Mouse (Mus musculus) embryonic fibroblast, embryonic 13.5 days (primary cell): ENCODE measurements around the gene Fstl4. TPM values are rescaled to one million over a fixed set of nuclear protein-coding genes. Genes with fewer than 3 reads are reported as not detected.
"Not testable (repeated sequence)": the region's sequence is repeated elsewhere in the genome, so short reads cannot be mapped to it uniquely, and the experiment has no call there.

Source experiments
- H3K27ac ChIP-seq: 2 replicates; pipeline ENCODE4 v1.5.1; 2012; ENCODE audit warnings: low read length, control low read depth, inconsistent platforms; ENCODE audit not compliant: insufficient read depth
- H3K4me1 ChIP-seq: 2 replicates; pipeline ENCODE4 v1.6.1; 2011; ENCODE audit warnings: low read length; ENCODE audit not compliant: control insufficient read depth, insufficient read depth
- H3K4me3 ChIP-seq: 2 replicates; pipeline ENCODE4 v1.5.1; 2011; ENCODE audit warnings: mild to moderate bottlenecking, control low read depth, low read length; ENCODE audit not compliant: insufficient read depth
- CTCF ChIP-seq: IDR thresholded peaks from 2 replicates; pipeline ENCODE4 v1.5.1; 2011; ENCODE audit warnings: mild to moderate bottlenecking, control low read depth, low read length, moderate library complexity, borderline replicate concordance; ENCODE audit not compliant: insufficient read depth
- POLR2A ChIP-seq: IDR thresholded peaks from 2 replicates; pipeline ENCODE4 v1.6.1; 2011; ENCODE audit warnings: low read depth, mild to moderate bottlenecking, control low read depth, low read length, moderate library complexity
- polyA plus RNA-seq: library from polyadenylated mRNA; stranded (reverse); fragments of >200 nt; gene quantifications from 2 replicates; pipeline ENCODE4 v1.2.4, GENCODE M21; 2011; ENCODE audit warnings: low read depth; ENCODE audit not compliant: missing spikeins, insufficient read length

The Fstl4 gene
- polyA plus RNA-seq, 1 experiment = 0.74 TPM

- TF ChIP-seq POLR2A (no peak), CTCF (no peak)
- no peaks in the 10 kb centered on the region for H3K4me1 ChIP-seq
- H3K27ac ChIP-seq = no peak overlapping the region
- H3K4me3 ChIP-seq = no peak overlapping the region
Measured at GRCm38 (mm10) chr11:53182177-53182852, 417.9 kb downstream of the Fstl4 start.

DNA sequence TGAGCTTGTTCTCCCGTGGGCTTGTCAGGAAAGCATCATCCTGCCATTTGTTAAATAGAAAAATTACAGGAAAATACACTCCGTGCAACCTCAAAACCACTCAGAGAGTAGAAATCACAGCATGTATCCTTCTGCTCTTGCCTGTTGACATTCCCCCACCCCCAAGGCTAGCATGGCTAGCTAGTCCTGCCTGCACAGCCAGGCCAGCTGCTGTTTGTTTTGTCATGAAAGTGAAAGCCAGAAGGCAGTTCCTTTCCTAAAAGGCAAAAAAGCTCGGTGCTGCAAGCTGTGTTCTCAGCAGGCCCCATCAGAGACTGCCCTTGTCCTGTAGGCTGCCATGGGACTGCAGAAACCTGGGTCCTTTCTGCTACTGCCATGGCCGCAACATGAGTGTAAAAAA, 418.4 kb downstream of the Fstl4 start:
- no peak for TF ChIP-seq POLR2A
- TF ChIP-seq CTCF = no peak
- Histone ChIP-seq H3K4me3 (no peak overlapping the region), H3K4me1 (no peaks in the 10 kb centered on the region), H3K27ac (no peak overlapping the region)

DNA sequence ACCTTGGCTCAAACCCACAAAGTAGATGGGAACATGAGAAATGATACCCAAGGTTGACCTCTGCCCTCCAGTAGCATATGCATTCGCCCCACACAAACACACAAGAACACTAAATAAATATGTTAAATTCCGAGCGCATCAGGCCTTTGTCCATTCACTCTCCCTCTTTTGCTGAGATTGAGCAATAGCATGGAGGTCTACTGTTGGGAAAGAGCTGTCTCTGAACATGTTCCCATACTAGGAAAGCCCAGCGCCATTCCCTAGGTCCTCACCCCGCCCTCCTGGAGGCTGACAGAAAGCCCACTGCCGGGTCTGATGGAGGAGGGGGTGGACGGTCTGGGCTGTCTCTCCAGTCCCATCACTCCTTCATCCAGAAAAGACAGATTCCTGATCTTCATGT, 419.6 kb downstream of the Fstl4 start:
- H3K27ac ChIP-seq = no peak overlapping the region
- H3K4me3 ChIP-seq = no peak overlapping the region
- H3K4me1 ChIP-seq = no peaks in the 10 kb centered on the region
- TF ChIP-seq POLR2A (no peak), CTCF (no peak)

DNA sequence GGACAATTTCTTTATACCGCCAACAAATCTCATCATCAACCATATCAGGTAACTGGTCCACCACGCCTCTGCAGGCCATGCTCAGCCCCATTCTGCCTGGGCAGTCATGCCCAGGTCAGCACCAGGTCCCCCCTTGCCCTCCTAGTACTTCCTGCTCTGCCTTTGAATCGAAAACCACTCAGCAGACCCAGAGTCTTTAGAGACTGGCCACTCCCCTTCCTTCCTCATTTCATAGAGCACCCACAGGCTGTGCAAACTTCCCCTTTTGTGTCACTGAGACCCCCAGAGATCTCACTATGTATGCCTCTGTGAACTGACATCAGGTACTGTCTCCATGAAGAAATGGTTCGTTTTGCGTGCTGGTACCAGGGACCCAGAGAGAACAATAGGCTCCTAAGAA, 420.3 kb downstream of the Fstl4 start:
- H3K4me3 ChIP-seq = no peak overlapping the region
- TF ChIP-seq POLR2A = no peak
- TF ChIP-seq CTCF = no peak
- H3K27ac ChIP-seq = no peak overlapping the region
- no peaks in the 10 kb centered on the region for H3K4me1 ChIP-seq

- Histone ChIP-seq H3K4me3 (no peak overlapping the region), H3K4me1 (no peaks in the 10 kb centered on the region), H3K27ac (no peak overlapping the region)
- TF ChIP-seq CTCF = no peak
- no peak for TF ChIP-seq POLR2A
Measured at GRCm38 (mm10) chr11:53187427-53188140, 423.1 kb downstream of the Fstl4 start.

- H3K4me3 ChIP-seq, H3K4me1 ChIP-seq, H3K27ac ChIP-seq: not testable (repeated sequence)
Measured at GRCm38 (mm10) chr11:53196551-53196950, 432.1 kb downstream of the Fstl4 start.

- Histone ChIP-seq H3K27ac (no peak overlapping the region), H3K4me3 (no peak overlapping the region), H3K4me1 (no peaks in the 10 kb centered on the region)
- no peak for TF ChIP-seq CTCF
- TF ChIP-seq POLR2A = no peak
Measured at GRCm38 (mm10) chr11:53197111-53197510, 432.7 kb downstream of the Fstl4 start.

- Histone ChIP-seq H3K4me3 (no peak overlapping the region), H3K4me1 (no peaks in the 10 kb centered on the region), H3K27ac (no peak overlapping the region)
- TF ChIP-seq POLR2A (no peak), CTCF (no peak)
Measured at GRCm38 (mm10) chr11:53202459-53203250, 438.2 kb downstream of the Fstl4 start.

DNA sequence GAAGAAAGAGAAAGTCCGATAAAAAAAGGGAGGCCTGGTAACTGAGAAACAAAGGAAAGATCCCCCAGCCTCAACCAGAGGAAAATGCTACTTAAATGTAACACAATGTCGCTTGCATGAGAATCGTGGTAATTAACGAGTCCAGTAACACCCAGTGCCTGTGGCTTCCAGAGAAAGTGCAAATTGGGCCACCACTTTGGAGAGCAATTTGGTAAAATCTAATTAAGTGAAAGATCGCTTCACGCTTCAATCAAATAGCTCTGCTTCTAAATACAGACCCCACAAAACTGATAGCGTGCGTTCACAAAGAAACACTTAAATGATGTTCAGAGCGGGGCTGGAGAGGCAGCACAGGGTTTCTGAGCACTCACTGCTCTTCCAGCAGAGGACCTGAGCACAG, 446.4 kb downstream of the Fstl4 start:
- TF ChIP-seq POLR2A (no peak), CTCF (no peak)
- no peak overlapping the region for H3K27ac ChIP-seq

GRCm38 (mm10) chr11:53229011-53229410, 464.6 kb downstream of the Fstl4 start:
- Histone ChIP-seq H3K4me1 (no peaks in the 10 kb centered on the region), H3K27ac (no peak overlapping the region), H3K4me3 (no peak overlapping the region)
- no peak for TF ChIP-seq CTCF
- TF ChIP-seq POLR2A = no peak

More for the DNA sequence above, 446.4 kb downstream of the Fstl4 start:
- Histone ChIP-seq H3K4me3 (no peak overlapping the region), H3K4me1 (no peaks in the 10 kb centered on the region)
